Mouse (Mus musculus): ENCODE results near the gene U2af1l4.

GRCm38 (mm10) chr7:30608476-30608875, 45.4 kb downstream of the U2af1l4 start:
- no peak for TF ChIP-seq POLR2A (IDR thresholded peaks at IDR 0.05; ENCODE audit: borderline replicate concordance, control insufficient read depth, low read depth, low read length)
- TF ChIP-seq CTCF (IDR thresholded peaks at IDR 0.05; ENCODE audit: control insufficient read depth, insufficient read depth, low read length), result no peak
